Mouse (Mus musculus) layer of hippocampus, adult 18-20 months (tissue): ENCODE measurements around the gene Trpc4ap. TPM values are rescaled to one million over a fixed set of nuclear protein-coding genes. Genes with fewer than 3 reads are reported as not detected.
"Not testable (repeated sequence)": the region's sequence is repeated elsewhere in the genome, so short reads cannot be mapped to it uniquely, and the experiment has no call there.

ENCODE experiments used
- DNase-seq, 2 experiments: peaks; one replicate each; pipeline ENCODE4 v3.0.0; 2022; ENCODE audit warnings: low spot score in 2 of 2
- long read RNA-seq: library from polyadenylated mRNA; stranded (forward); transcript quantifications from one replicate; pipeline ENCODE4 v2.0.0, GENCODE M21; 2021
- total RNA-seq, 2 experiments: library from RNA; stranded (reverse); gene quantifications; 2 replicates each; pipeline ENCODE4 v1.2.3; 2021

The Trpc4ap gene
- total RNA-seq = 100 to 1,000 TPM; 163 to 168 TPM
- long read RNA-seq, transcript Trpc4ap-202 (19 exons, 3,091 nt) = minor isoform, 13 of 519 reads
- long read RNA-seq, transcript Trpc4ap-201 (19 exons, 3,204 nt) = major isoform, 436 of 519 reads
- long read RNA-seq, partial matches to known transcripts = 29 of 519 reads
- long read RNA-seq, other reads (novel, unspliced or antisense) = 41 of 519 reads

DNA sequence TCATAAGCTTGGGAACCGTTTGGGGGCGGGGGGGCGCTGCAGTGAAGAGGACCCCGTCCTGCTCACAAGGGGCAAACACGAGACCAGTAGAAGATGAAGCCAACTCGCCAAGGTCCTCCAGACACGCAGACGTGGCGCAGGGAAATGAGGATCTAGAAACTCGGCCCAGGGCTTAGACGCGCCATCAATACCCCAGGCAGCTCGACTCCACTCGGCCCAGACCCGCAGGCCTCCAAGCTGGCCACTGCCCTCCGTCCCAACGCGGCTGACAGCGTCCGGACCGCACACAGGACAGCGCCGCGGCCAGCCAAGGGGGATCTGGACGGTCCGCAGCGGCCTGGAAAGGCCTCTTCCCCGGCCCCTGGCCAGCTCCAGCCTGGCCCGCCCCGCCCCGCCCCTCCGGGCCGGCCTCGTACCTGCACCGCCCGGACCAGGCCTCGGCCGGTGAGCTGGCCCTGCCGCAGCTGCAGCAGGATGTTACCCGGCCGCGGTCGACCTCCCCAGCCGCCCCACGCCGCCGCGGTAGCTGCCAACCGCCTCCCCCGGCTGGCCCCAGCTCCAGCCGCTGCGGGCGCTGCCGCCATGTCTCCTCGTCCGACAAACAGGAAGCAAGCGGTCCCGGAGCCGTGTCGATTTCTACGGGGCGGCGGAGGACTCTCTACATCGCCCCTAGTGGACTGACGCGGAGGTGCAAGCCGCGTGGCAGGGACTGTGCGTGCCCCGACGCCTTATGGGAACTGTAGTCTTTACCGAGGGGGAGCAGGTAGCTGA is at the start of gene Trpc4ap:
TSS of gene Trpc4ap (minus strand) at position 662 of the 771 bp plus-strand sequence.
- peak; percentile 95 to 98 for DNase-seq

DNA sequence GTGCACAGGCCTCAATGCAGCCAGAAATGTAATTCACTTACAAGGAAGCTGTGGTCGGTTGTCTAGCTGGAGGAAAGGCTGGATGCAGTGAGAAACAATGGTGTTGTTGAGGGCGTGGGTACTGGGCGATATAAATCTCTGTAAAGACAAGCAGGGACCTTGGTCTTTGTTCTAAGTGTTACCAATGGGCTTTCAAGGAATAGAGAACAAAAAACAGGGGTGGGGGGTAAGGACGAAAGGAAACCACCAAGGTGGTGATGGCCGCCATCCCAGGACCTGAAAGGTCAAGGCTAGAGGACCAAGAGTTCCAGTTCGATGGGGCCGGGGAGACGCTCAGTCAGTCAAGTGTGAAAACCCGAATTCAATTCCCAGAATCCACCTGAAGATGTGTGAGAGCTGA is 45.6 kb upstream of the Trpc4ap start:
- no peak for DNase-seq

DNA sequence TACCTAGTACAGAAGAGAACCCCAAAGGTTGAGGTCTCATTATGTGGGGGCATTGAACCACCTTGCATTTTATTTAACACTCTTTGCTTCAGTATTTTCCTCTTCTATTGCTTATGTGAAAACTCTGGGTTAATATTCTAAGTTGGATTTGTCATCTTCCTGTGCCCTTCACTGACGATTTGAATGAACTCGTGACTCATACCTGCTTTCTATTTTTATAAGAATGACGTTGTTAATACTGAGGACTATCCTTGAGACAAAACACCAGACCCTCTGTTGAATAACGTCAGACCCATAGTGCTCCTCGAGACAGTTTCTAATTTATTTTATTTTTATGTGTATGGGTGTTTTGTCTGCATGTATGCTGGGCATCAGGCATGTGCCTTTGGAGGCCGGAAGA is 44.8 kb upstream of the Trpc4ap start:
- DNase-seq = no peak

DNA sequence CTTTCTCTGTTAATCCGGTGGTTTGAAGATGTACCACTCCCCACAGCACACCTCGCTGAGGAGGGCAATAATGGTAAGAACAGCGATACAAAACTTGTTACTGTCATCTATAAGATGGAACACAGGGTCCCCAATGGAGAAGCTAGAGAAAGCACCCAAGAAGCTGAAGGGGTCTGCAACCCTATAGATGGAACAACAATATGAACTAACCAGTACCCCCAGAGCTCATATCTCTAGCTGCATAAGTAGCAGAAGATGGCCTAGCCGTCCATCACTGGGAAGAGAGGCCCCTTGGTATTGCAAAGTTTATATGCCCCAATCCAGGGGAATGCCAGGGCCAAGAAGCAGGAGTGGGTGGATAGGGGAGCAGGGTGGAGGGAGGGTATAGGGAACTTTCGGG is 43.6 kb upstream of the Trpc4ap start, which contains the start of gene Gm17581:
TSS of gene Gm17581 (minus strand) at position 101 of the 400 bp plus-strand sequence.
- not testable (repeated sequence) for DNase-seq

DNA sequence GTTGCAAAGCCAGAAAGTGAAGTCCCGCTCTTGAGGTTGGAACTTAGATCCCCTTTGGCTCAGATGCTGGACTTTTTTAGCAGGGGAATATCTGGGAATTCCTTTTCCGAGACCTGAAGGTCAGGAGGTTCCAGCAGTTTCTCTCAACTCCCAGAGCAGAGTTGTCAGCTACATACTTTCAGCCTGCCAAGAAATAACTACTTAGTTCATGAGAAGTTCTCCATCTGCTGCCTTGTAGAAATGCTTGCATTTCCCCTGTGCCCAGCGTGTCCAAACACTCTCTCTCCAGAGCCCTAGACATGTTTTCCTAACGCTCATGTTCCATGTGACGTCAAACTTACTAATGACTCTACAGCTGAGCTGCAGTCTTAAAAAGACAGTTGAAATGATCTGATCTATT is 42.9 kb upstream of the Trpc4ap start:
- no peak for DNase-seq

DNA sequence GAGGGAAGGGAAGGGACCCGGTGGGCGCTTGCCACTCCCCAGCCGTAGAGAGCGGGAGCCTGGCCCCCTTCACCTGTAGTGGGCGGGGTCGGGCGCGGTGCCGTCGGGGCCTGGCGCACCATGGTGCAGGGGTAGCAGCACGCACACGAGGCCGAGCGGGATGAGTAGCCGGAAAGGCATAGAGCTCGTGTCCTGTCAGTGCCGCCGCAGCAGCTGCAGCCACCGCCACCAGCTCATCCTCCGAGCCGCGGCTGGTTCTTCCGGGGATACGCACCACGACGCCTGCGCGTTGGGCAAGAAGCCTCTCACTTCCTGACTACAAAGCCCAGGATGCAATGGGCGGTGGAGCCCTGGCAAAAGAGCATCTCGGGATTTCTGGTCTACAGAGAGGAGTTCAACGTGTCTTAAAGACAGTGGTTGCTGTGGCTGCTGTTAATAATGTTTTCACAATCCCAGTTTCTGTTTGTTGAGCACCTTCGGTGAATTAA is 37.0 kb upstream of the Trpc4ap start, which contains the start of gene Edem2:
TSS of gene Edem2 (minus strand) at position 318 of the 488 bp plus-strand sequence.
- DNase-seq = peak; percentile 93 to 95

DNA sequence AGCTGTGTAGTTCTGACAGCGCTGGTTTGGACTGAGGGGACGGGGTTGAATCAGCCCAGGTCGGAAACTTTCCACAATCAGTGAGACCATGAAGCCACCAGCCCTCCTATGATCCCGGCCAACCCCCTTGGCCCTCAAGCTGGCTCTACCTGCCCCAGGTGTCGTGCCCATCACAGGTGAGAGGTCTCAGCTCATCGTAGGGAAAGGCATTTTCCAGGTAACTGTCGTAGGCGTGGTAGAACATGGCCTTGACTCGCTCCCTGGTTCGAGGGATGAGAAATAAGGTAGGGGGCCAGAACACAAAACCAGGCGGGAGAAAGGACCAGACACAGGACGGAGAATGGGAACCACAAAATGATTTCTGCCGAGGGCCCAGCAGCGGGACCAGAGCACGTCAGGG is 36.6 kb upstream of the Trpc4ap start:
- no peak for DNase-seq

DNA sequence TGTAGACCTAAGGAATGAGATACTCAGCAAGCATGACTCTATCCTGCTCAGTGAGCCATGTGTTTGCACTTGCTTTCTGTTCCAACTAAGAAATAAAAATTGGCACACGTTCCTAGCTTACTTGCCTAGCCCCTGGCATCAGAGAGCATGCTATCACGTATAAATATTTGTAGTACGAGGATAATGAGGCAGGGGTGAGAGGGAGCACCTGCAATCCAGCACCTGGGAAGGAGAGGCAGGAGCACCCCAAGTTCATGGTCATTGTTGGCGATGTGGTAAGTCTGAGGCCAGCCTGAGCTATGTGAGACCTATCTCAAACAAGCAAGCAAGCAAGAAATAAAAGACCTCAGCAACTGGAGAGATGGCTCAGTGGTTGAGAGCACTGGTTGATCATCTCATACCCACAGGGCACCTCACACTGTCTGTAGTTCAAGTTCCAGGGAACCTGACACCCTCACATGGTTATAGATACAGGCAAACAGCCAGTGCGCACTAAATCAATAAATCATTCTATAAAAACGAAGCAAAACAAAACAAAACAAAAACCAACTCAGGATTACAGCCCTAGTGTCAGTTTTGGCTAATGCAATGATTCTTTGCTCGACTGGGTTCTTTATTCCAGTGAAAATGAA is 35.7 kb upstream of the Trpc4ap start:
- DNase-seq = no peak

DNA sequence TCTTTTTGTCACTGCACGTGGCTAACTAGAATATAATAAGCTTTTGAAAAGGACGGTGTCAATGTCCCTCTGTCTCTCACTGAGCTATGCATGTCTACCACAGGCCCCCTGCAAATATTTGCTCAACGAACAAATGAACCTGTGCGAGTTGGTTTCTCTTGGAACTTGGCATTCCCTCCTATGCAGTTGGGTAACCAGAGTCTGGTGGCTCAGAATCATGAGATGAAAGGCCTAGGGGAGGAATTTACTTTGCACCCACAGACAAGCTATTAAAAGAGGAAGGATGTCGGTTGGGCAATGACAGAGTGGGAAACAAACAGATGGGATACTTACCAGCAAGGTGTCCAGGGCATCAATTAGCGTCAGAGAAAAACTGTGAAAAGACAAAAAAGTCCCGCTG is 34.1 kb upstream of the Trpc4ap start:
- no peak for DNase-seq

DNA sequence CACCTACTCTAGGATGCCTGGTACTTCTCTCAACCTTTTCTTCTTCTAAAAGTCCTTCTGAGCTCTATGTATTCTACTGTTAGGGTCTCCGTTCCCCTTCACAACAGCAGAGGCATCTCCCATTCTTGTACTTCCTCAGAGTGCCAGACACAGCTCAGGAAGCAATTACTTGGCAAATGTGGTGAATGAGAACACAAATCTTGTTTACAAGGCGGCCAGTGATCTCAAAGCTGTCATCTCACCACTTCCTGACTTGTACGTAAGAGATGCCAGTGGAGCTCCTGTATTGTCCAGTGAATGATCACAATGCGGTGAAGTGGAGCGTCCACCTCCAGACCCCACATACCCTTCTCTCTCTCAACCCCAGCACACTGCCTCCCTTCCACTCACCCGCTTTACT is 32.3 kb upstream of the Trpc4ap start:
- DNase-seq = no peak

DNA sequence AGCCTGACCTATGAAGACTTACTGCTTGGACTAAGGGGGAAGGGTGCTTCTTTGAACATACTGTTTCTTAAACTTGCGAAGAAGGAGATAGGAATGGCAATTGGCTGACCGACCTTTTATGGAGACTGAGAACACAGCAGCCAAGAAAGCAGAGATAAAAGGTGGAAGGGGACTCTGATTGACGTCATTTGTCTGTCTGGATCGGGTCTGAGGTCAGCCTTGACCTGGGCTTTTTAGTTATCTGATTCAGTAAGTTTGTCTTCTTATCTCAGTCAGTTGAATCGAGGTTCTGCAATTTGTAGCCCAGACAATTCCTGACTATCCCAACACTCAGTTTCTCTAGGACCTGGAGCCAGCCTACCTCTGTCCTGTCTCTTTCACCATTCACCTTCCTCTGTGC is 31.9 kb upstream of the Trpc4ap start:
- no peak for DNase-seq

DNA sequence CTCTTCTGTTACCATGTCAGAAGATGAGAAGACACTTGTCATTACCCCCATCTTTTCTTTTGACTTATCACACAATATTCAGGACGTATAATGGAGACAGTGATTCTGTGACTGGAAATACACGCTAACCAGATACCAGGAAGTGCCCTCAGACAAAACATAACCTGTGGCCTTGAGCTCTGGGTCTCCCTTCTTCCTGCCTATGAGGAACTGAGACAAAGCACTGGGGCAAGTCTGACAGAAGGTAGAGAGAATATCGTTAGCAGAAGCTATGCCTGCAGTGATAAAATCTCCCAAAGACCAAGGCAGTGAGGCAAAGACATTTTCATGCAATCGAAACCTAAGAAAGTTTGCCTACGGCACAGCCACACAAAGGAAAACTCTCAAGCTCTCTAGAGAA is 28.4 kb upstream of the Trpc4ap start:
- no peak for DNase-seq

DNA sequence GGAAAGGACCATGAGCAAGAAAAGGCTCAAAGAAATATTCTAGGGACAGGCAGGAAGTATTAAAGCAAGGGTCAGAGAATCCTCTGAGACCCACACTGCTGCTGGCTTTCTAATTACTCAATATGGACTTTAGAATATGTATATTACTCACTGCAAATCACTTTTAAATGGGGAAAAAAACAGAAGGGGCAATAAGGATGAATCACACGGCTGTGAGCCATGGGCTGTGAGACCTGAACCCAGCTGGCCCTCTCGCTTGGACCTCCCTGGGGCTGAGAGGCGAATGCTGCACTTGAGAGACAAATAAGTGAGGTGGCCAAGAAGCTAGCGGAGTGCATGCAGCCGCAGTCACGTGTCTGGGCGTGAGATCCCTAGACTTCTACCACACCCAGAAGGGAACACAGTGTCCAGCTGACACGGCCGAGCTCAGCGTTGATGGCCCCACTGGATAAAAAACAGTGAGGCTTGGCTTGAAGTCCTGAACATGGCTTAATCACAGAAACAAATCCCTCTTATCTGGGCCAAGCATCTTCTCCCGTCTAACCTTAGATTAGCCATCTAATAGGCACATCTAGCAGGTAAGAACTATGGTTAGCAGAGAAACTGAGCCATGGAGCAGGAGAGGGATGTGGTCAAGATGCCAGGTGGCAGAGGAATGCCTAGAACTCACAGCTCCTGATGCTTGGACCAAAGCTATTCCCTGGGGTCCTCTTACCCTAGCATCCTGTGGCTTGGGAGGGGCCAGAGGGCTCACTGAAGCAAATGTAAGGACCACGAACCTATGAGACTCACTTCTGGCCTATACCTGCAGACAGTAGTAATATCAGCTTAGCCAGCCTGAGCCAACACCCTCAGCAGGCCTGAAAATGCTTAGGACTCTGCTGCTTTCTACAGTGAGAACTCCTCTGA is 25.2 kb upstream of the Trpc4ap start:
- no peak for DNase-seq

DNA sequence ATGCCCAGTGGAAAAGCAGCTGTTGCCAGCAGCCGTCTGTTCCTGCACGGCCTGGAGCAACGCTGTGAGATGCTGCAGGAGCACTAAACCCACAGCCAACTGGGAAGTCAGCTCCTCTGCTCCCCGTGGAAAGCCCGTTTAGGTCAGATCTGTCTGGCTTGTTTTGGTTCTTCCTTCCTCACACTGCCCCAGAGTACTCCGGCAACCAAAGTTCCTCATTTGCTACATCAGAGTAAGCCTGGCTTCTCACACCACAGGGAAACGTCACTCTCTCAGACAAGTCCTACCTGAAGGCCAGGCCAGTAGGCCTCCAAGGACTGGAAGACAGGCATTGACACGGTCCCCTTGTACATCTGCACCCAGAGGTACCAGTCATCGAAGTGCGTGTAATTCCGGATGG is 18.4 kb upstream of the Trpc4ap start:
- DNase-seq = no peak

DNA sequence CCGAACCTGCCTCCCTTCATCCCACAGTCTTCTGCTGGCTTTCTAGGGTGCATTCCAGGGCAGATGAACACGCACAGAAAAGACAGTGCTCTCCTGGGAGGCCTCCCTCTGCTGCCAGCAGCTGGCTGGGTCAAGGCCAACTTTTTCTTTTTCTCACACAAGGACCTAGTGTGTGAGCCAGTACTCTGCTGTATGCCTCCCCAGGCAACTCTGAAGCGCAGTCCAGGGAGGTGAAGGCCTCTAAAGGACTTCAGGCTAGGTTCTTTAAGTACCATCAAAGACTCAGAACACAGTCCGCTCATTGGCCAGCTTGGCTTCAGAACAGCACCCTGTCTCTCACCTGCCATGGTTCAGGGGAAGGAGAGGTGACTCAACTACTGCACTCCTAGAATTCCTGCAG is 15.1 kb upstream of the Trpc4ap start:
- peak in 1 of 2 experiments; percentile 33 for DNase-seq

DNA sequence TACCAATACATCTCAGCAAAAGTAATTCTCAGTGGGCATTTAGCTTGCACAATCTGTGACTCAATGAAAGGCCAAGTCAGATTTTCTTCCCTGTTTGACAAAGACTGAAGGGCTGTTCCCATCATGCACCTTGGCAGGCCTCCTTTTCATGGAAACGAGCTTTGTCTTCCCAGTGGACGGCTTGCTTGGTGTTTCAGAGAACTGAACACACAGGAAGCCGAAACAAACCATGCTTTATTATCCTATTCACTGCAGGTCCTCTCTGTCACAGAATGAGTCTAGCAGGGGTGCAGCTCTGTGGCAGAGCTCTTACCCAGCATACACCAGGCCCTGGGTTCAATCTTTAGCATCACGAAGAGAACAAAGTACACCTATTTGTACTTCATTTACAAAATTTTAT is 11.4 kb upstream of the Trpc4ap start:
- no peak for DNase-seq

DNA sequence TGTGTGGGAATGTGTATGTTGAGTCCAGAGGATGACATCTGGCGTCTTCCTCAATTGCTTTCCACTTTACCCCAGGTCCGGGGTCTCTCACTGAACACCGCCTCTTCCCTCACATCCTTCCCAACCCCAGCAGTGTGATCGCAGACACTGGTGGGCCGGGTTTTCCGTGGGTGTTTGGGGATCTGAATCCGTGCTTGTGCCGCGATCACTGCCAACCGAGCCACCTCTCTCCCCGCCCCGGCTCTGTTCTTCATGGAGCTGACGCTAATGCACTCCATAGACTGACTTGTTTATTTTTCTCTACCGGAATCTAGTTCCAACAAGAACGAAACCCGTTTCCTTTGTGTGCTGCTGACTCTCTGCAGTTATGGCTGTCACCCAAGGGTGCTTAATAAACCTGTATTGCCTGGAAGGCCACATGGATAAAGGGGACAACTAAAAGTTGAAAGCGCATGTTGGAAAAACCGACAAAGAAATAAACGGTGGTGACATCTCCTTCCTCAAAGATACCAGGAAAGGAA is 9.3 kb upstream of the Trpc4ap start:
- peak in 1 of 2 experiments; percentile 62 for DNase-seq

DNA sequence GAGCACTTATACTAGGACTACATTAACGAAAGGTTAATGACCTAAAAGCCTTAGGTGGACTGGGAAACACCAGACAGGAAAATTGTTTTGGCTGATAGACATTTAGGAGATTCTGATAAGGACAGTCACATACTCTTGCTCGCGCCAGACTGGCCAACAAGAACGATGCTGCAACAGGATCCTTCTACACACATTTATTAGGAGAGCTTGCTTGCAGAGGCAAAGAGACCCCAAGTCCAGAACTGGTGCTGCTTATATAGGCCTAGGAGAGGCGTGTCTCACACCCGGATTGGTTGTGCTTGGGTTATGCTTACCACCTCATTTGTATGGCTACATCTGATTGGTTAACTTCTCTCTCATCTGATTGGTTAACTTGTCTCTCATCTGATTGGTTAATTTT is 6.3 kb upstream of the Trpc4ap start:
- DNase-seq = not testable (repeated sequence)

DNA sequence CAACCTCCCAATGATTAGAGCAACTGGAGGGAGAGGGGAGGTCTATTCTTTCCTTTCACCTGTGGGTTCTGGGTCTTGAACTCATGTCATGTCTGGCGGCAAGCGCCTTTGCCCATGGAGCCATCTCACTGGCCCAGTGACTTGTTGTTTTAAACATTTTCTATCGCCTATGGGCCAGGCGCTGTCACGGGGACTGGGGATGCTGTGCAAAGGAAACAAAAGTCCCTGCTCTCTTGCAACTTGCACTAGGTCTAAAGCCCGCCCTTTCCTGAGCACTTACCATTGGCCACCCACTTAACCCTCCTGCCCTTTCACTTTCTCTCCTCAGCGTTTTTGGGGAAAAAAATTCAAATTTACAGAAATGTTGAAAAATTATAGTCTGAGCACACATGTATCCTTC is 4.7 kb upstream of the Trpc4ap start:
- DNase-seq = no peak

DNA sequence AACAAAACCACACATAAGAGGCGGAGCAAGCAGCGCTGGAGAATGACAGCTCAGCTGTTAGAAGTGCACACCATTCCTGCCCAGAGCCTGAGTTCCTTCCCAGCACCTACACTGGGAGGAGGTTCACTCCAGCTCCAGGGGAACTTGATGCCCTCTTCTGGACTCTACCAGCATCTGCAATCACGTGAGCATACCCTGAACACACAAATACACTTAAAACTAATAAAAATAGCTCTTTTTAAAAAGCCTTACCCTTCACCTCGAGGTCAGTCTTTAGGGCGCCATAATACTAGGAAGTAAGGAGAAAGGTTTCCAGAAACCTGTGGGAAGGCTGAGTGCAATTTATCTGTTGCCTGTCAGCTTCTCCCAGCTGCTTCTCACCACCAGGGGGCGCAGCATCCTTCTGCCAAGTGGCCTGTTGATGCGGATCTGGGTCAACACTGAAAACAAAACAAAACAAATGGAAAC is 3.9 kb upstream of the Trpc4ap start:
- DNase-seq = peak; percentile 53 to 86

DNA sequence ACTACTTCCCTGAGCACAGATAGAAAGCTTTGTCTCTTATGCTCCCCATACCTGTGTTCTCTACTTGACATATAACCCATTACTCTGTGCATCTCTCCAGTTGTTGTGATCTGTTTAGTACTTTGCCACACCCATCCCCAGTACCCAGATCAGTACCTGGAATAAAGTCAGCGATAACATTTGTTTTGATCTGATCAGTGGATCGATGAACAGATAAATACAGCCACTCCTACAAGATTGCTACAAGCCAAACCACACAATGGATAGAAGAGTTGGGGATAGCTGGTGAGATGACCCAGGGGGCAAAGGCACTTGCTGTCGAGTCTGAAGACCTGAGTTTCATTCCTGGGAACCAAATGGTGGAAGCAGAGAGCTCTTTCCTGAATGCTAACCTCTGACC is 3.1 kb upstream of the Trpc4ap start:
- no peak for DNase-seq
